Mouse (Mus musculus) neural tube, embryonic 10.5 days (tissue): ENCODE measurements at regions not wholly inside any gene's neighbourhood (a gene's known extent, or its start where the extent isn't known, plus 50 kb on each side); places are given as distances from the start of the nearest gene placed in this dataset.

Experiments
- DNase-seq: peaks from one replicate; pipeline ENCODE4 v3.0.0-alpha.2; 2017; ENCODE audit warnings: low spot score; ENCODE audit errors: extremely low spot score

DNA sequence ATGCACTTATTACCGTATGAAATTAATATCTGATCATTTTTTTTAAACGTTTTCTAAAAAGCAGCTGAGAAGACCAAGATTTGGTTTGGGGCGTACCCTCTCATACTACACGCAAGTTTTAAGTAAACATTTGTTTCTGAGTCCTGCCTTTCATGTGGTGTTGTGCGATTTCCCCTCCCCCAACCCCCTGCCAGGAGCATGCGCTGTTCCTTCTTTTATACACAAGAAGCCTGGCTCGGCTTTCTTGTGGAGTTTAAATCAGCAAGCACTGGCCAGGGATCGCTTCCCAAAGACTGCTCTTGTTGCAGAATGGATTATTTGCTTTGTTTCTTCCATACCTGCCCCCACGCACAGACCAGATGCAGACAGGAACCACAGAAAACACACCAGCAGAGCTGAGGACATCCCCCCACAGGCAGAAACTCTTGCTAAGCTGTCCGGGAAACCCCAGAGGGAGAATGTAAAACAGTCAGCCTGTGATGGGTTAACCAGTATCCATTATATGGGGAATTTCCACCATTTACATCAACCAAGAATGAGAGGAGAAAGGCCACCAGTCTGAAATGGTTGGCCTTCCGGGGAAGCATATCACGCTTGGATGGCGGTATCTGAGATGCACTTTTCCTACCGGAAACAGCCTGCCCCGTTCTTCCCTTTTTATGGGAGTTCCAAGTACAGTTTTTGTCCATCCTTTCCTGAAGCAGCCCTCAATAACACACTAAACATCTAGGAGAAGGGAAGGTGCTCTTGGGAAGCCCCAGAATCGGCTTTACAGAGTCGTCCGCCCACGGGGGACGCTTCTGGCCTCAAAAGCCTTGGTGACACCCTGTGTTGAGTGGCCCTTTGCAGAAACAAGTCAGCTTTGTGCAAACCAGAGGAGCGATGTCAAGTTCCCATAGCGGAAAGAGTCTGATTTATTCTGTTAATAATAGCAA is 91.3 kb downstream of the Tomm20 start:
- DNase-seq = no peak

DNA sequence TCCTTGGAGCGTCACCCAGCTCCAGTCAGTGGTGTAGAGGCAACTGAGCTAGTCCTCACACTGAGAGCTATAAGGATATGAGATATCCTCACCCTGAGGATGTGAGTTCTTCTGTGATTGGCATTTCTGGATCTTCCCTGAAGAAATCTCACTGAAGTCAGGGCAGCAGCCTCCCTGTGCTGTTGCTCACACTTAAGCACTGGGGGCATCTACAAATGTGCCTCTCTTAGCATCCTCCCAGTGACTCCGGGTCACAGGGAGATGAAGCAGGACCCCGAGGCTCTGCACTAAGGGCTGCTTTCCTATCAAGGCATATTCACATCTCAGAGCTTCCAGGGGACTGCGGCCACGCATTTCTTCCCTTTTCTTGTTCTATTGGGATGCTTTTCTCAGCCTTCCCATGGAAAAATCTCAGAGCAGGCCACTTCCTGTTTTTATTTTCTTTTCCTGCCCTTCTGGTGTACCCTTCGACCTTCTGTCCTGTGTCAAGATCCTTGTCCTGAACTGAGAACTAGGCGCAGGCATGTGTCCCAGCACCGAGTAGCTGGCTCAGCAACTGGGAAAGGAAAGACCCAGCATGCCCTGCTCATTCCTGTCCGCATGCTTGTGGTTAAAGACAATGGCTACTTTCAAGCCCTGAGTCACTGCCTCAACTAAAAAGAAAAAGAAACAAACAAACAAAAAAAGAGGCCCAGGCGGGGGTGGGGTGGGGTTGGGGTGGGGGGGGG is 92.8 kb downstream of the Tomm20 start:
- no peak for DNase-seq

DNA sequence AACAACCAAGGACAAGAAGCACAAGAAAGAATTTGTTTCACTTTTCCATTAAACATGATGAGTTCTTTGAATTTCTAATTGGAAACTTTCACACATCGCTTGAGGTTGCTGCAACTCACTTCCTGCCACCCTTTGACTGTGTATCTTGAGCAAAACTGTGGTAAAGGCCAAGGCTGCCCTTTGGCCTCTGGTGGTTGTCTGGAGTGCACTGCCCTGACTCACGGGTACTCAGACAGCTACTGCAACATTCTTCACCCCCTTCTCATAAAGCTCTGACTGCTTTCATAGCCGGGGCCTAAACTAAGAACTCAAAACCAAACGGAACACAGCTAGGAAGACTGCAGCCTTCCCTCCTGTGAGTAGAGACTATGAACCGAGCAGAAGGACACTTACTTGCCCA is 93.5 kb downstream of the Tomm20 start:
- DNase-seq = no peak

DNA sequence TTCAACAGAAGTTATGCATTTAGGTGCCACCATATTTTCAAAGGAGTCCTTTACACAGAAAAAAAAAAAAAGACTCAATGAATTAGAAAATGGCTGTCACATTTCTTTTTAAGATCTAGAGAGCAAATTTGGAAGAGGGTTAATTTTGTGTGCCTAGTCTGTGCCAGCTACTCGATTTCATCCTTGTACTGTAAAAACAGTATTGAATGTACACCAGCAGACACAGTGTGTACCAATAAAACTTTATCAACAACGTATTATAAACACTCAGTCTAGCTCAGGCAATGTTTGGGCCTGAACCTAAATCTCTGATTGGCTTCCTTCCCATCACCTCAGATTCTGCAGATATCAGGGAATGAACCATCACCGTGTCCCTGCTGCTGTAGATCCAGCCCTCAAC is 93.9 kb downstream of the Tomm20 start:
- no peak for DNase-seq

DNA sequence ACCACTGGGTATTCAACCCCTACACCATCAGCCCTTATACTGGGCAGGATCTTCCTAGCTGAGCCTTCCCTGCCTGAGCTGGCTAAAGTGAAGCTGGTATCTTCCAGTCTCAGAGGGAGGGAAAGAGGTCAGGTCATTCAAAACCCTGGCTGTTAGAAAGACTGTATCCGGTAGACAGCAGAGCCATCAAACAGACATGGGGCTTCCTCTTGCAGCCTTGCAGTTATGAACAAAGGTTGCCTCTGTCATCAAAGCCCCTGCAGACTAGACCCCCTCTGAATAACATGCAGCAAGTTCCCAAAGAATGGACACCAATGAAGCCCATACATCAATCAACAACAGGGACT is 95.5 kb downstream of the Tomm20 start:
- no peak for DNase-seq

DNA sequence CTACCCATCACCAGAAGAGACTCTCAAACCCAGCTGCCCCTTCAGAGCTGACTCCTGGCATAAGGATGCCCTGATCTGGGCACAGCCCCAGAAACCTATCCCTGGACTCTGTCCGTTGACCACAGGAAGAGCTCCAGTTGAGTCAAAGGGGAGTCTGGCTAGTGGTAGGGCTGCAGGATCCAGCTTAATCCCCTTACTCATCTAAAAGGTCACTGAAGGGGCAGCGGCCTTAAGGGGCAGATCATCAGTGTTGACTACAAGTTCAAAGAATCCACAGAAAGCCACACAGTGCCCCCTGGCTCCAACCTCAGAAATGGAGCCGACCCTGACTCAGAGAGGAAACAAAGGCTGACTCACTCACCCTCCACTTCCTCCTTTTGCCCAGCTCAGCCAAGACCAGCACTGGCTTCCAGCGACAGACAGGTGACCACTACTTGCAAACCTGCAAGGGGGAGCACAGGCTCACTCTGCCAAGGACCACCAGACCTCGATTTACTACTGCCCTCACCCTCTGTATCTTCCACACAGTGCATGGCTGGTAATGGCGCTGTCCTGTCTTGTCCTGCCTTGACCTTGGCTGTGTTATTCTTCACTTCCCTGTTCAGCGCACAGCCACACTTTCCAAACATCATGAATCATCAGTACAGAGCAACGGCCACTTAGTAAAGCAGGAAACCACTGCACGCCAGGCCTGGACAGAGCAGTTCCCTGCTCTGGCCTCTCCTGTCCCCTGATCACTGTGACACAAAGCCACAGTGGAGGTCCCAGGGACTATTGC is 96.0 kb downstream of the Tomm20 start:
- peak; percentile 40 for DNase-seq

DNA sequence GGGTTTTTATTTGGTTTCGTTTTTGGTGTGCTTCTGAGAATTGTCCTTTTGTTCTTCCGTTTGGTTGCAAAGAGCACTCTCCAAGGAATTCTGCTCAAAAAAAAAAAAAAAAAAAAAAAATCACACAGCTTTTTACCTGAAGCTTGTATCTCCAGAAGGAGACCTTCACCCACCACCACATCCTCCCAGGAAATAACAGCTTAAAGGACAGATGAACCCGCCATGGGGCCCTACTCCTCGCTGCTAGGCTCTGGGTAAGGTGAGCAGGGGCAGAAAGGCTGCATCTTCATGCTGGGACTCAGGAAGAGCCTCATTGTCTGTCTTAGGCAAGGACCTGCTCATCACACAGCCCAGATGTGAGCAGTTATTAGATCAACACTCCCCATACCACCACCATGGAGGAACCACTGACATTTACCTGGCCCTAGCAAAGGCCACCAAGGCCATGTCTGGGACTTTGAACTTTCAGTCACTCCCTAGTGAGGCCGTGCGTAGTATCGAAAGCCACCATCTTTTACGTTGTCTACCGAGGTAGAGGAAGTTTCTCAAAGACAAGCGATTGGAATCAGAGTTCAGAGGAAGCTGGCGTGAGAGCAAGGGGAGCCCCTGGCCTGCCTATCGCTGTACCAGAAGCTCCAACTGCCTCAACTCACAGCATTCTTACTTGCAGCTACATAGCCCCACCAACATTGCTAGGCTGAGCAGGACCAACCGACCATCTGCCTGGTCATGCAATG is 97.1 kb downstream of the Tomm20 start:
- no peak for DNase-seq

DNA sequence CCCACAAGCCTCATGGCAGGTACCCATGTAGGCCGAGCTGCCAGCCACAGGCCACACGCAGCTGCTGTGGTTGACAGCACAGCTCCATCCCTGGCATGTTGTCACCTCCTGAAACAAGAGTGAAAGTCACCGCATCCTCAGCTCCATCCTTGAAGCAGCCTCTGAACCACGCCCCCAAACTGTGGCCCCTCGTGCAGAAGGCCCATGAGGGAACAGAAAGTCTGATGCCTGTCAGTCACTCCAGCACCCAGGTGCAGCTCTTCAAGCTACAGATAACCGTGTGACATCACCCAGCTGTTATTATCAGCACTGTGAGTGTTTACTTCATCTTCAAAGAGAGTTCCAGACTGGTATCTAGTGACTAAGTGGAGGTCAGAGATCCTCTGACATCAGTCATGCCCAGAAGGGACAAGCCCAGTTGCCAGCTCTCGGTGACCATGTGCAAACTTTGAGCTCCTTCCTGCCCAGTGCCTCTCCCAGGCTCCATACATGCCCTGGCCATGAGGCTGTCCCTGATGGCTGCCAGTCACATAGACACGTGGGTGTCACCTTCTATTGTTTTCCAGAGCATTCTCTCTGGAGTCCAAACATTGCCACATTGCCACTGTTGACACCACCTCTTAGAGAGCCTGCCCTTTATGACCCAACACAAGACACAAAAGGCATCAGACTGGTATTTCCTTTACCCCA is 97.8 kb downstream of the Tomm20 start:
- no peak for DNase-seq

DNA sequence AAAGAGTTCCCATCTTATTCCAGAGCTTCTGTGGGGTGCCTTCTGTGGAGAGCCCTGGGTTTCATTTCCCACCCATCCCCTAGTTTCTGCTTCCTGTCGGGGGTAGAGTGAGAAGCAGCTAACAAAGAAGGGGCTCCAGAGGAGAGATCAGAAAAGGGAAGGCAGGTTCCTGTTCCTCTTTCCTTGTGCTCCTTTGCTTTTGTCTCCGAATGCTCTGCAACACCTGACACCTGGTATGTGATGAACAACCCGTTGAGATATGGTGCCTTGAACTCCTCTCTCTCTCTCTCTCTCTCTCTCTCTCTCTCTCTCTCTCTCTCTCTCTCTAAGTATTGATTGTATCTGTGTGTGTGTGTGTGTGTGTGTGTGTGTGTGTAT is 99.5 kb downstream of the Tomm20 start:
- no peak for DNase-seq

DNA sequence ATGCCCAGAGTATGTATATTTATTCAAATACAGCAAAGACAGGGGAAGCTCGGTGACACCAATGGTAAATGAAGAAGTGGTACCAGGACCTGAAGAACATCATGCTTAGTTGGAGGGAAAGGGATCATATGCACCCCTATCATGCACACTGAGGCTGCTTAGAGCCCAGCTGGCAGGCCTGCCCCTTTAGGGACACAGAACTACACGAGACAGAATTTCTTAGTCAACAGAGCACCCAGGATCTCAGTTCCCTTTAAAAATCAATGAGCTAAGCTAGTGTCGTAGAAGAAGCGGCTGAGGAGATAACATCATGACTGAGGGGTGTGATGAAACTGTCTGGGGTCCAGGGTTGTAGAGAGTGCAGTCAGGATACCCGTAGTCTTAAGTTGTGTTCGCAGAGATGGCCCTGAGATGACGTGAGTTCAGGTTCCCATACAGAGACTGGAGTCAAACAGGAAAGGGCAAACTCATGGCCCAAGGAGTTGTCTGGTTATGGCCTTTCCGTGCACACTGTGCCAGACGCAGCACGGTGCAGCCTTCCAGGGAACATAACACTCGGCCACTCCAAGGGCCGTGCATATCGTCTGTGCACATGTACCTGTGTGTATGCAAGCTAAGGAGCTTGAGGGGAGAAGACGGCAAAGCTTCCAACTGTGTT is 100.0 kb downstream of the Tomm20 start:
- no peak for DNase-seq

DNA sequence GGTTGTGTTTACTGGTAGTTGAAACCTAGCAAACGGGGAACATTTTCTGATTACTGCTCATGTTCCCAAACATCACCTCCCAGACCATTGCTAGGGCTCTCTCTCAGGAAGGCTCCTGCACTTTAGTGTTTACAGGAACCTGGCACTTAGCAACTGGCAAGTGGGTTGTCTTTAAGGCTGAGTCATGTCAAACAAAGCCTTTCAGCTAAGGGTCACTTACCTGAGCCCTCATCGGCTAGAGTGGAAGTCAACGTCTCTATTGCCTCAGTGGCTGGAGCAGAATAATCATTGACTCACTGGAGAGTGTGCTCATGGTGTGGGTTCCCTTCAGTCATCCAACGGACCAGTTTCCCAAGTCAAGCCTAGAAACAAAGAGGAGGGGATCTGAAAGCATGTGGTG is 101.0 kb downstream of the Tomm20 start:
- DNase-seq = no peak

DNA sequence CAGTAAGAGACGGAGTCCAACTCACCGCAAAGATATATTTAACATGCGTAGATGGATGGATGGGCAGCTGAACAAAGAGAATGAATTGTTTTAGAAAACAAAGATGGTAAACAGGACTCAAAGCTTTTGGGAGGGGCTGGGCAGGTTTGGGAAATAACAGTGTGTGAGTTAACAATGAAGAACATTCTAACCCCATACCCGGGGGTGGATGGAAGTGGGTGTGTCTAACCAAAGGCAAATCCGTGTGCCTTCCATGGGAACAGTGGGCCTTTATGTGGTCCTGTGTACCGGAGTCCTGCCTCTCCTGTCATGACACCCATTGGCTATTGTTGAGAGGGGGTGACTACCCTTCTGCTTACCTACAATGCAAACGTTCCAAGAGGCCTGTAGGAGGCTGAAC is 104.5 kb downstream of the Tomm20 start:
- DNase-seq = no peak

DNA sequence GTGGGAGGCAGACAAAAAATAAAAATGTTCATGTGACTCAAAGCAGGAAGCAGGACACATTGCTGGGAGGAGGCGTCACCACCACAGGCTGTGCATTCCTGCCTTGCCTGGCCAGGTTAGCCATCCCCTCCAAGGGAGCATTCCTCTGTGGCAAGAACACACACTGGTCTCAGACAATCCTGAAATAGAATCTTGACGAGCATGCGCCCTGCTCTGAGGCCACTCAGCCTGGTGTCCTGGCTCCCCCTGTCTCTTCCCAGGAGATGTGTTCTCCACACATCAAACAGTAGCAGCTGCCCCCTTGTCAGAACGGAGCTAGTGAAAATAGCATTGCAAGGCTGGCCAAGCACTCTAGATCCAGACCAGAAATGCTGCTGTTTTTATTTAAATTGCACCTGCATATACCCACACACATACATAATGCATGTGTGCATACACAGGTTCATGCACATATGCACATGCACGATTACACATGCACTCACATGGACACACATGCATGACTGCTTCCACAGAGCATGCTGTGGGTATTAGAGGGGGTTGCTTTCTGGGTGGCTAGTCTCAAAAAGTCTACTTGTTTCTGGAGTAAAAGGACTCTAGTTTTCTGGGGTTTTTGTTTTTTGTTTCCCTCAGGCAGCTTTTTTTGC is 105.8 kb downstream of the Tomm20 start:
- DNase-seq = peak; percentile 66

DNA sequence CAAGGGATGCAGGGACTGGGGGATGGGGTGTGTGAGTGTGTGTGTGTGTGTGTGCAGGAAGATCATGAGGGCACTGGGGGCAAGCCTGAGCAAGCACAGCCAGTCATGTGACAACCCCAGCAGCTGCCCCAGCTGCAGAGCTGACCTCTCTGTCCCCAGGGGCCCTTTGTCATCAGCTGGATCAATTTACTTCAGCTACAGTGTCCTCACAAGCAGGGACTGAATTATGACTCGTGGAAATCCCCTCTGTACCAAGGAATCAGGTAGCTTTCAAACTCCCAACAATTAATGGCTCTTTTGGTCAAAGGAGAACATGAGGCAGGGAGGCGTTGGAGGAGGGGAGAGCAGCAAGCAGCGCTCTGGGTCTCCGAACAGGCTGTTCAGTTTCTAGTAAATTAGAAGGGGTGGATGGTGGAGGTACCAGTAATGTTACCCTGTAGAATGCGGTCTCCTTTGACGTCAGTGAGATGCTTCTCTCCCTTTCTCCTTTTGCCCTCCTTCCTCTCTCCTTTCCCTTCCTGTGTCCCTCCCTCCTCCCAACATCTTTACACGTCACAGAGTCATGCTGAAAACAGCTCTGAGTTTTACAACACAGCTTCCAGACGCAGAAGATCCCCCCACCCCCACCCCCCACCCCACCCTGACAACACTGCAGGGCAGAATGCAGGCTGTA is 106.5 kb downstream of the Tomm20 start:
- DNase-seq = peak; percentile 88

DNA sequence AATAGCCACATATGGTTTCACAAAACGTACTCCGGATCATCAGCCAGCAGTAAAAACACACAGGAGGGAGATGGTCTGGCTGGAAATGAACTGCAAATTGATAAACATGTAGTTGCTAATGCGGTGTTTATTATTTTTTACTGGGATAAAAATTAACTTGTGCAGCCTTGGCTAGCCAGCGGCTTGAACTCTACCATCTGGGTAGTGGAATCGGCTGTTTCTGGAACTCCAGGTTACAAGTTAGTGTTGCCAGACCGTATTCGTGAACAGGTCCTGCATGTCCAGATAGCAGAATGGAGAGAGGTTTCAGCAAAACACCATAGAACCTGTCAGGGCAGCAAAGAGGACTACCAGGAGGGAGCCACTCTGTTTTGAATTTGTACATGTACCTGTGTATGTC is 107.4 kb downstream of the Tomm20 start:
- DNase-seq = no peak

DNA sequence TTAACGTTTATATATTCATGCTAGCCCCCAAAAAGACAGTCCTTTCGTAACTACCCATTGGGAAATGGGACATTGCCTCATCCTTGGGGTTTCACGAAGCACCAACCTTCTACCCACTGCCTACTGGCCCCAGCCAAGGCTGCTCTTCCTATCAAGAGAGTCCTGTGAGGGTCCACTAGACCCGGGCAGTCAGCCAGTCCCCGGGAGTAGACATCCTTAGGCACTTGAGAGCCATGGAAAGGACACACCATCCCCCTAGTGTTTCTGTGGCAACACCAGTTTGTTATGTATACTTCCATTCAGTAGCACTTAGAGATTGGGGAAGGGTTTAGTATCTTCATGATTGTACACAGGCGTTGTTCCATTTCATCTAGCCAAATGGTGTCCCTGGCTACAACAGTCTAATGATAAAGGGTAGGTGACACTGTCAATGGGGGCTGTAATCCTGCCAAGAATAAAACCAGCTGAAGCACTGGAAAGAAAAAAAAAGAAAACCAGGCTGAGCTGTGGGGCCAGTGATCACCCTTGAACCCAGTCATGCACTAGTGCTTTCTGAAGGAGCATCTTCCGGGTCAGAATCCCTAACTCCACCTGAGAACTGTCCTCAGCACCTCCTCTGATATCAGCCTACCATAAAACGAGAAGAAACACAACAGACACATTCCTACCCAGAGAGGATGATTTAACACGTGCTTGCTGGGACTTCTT is 108.2 kb downstream of the Tomm20 start:
- no peak for DNase-seq

DNA sequence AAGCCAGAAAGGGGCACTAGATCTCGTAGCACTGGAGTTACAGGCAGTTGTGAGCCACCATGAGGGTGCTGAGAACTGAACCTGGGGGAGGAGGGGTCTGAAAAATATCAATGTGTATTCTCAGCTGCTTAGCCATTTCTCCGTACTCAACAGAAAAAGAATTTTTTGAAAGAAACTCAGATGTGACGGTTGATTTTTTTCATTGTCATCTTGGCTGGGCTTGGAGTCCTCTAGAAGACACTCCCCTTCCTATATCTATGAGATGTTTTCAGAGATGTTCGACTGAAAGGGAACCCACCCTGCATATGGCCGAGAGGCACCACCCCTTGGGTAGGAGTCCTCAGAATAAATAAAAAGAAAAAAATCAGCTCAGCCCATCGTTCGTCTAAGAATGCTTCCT is 110.1 kb downstream of the Tomm20 start:
- no peak for DNase-seq
